Mouse (Mus musculus): ENCODE measurements at regions not wholly inside any gene's neighbourhood (a gene's known extent, or its start where the extent isn't known, plus 50 kb on each side); places are given as distances from the start of the nearest gene placed in this dataset.

DNA sequence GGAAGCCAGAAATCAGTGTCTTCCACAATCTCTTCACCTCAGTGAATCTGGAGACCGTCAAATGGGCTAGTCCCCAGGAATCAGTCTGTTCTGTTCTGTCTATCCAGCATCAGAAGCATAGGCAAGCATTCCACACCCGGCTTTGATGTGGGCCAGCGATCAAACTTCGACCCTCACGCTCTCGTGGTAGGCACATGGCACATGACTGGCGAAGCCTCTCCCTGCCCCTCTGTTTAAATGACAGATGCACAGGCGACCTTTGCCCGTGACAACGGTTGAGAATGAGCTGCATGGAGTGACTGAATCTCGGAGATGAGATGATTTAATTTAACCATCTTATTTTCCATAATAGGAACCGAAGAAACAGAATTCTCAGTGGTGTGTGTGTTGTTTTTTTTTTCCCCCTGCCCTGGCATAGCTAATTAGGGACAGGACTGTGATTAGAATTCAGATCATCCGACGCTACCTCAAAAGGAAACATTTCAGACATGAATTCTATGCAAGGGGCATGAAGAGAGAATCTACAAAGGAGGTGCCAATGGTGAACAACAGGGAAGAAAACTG is 53.9 kb upstream of the Foxn3 start:
- TF ChIP-seq CTCF (IDR thresholded peaks at IDR 0.05; ENCODE audit: control insufficient read depth, insufficient read depth, insufficient read length) (no peak), USF1 (IDR thresholded peaks at IDR 0.05; ENCODE audit: low read depth) (no peak), MYOD1 (IDR thresholded peaks at IDR 0.05; ENCODE audit: control insufficient read depth, insufficient read length, low read depth) (no peak), CEBPB (IDR thresholded peaks at IDR 0.05; ENCODE audit: low read depth) (no peak), MAX (IDR thresholded peaks at IDR 0.05) (no peak), MYOG (IDR thresholded peaks at IDR 0.05; ENCODE audit: control insufficient read depth, extremely low read depth, insufficient read length) (no peak), FOSL1 (IDR thresholded peaks at IDR 0.05; ENCODE audit: insufficient read depth, low read length, poor library complexity, severe bottlenecking) (no peak)

All from C2C12 (cell line).